Mouse (Mus musculus) heart, postnatal 10 days (tissue): Measurements from ENCODE around the gene Eif4b. TPM values are rescaled to one million over a fixed set of nuclear protein-coding genes. Genes with fewer than 3 reads are reported as not detected.
"Not testable (repeated sequence)": the region's sequence is repeated elsewhere in the genome, so short reads cannot be mapped to it uniquely, and the experiment has no call there.

ENCODE experiments used
- DNase-seq, 2 experiments: peaks; one replicate each; pipeline ENCODE4 v3.0.0; 2021
- intact Hi-C: fragments of 180-260 bp; cut with DNase I; formaldehyde crosslinking; loops from one replicate; pipeline ENCODE4 v1.15.1; 2025
- total RNA-seq, 2 experiments: library from RNA; stranded (reverse); gene quantifications; 2 replicates each; pipeline ENCODE4 v1.2.3; 2021

Eif4b gene
- total RNA-seq, 2 experiments from 2014 or later, result 149 to 154 TPM

GRCm38 (mm10) chr15:102074070-102074731, 628 bp downstream of the Eif4b start:
- intact Hi-C loops, result loop anchor here (2.0 kb wide), 1 partner anchor 19 kb away; no protein-coding TSS in a partner anchor
- DNase-seq, result peak; percentile 66 to 70

GRCm38 (mm10) chr15:102074876-102075585, 1.5 kb downstream of the Eif4b start:
- intact Hi-C loops, result loop anchor here (2.0 kb wide), 1 partner anchor 18 kb away; no protein-coding TSS in a partner anchor

GRCm38 (mm10) chr15:102077111-102077677, 3.6 kb downstream of the Eif4b start:
- no peak for DNase-seq
- intact Hi-C loops, result no loop called here

More at GRCm38 (mm10) chr15:102074876-102075585, 1.5 kb downstream of the Eif4b start:
- no peak for DNase-seq

GRCm38 (mm10) chr15:102079221-102079620, 5.6 kb downstream of the Eif4b start:
- intact Hi-C loops, result no loop called here
- DNase-seq, result no peak

GRCm38 (mm10) chr15:102079924-102080323, 6.4 kb downstream of the Eif4b start:
- intact Hi-C loops, result not testable (repeated sequence)

GRCm38 (mm10) chr15:102080429-102080828, 6.9 kb downstream of the Eif4b start:
- DNase-seq, result no peak
- intact Hi-C loops, result no loop called here

More at GRCm38 (mm10) chr15:102079924-102080323, 6.4 kb downstream of the Eif4b start:
- not testable (repeated sequence) for DNase-seq

GRCm38 (mm10) chr15:102082148-102082547, 8.6 kb downstream of the Eif4b start:
- intact Hi-C loops, result no loop called here
- no peak for DNase-seq

- intact Hi-C loops, result no loop called here
- DNase-seq, result no peak
Measured at GRCm38 (mm10) chr15:102083028-102083427, 9.5 kb downstream of the Eif4b start.

GRCm38 (mm10) chr15:102089914-102090585, 16.5 kb downstream of the Eif4b start:
- intact Hi-C loops, result no loop called here

GRCm38 (mm10) chr15:102091063-102091679, 17.6 kb downstream of the Eif4b start:
- no peak for DNase-seq
- intact Hi-C loops, result no loop called here

More at GRCm38 (mm10) chr15:102089914-102090585, 16.5 kb downstream of the Eif4b start:
- no peak for DNase-seq

GRCm38 (mm10) chr15:102091688-102092087, 18.1 kb downstream of the Eif4b start:
- no peak for DNase-seq
- intact Hi-C loops, result loop anchor here (2.0 kb wide), 1 partner anchor 17 kb away; no protein-coding TSS in a partner anchor

GRCm38 (mm10) chr15:102092222-102092621, 18.6 kb downstream of the Eif4b start:
- intact Hi-C loops, result loop anchor here (2.0 kb wide), 1 partner anchor 17 kb away; no protein-coding TSS in a partner anchor

GRCm38 (mm10) chr15:102094157-102094556, 20.6 kb downstream of the Eif4b start:
- intact Hi-C loops, result no loop called here
- no peak for DNase-seq

More at GRCm38 (mm10) chr15:102092222-102092621, 18.6 kb downstream of the Eif4b start:
- no peak for DNase-seq

GRCm38 (mm10) chr15:102094988-102095387, 21.4 kb downstream of the Eif4b start:
- DNase-seq, result no peak
- intact Hi-C loops, result no loop called here

GRCm38 (mm10) chr15:102097147-102097915, 23.8 kb downstream of the Eif4b start:
- intact Hi-C loops, result no loop called here
- DNase-seq, result peak; percentile 70 to 72

GRCm38 (mm10) chr15:102097991-102098555, 24.5 kb downstream of the Eif4b start:
- peak; percentile 52 to 66 for DNase-seq
- intact Hi-C loops, result no loop called here

GRCm38 (mm10) chr15:102099260-102099659, 25.7 kb downstream of the Eif4b start:
- peak in 1 of 2 experiments; percentile 13 for DNase-seq

GRCm38 (mm10) chr15:102099771-102100160, 26.2 kb downstream of the Eif4b start:
- intact Hi-C loops, result no loop called here

More at GRCm38 (mm10) chr15:102099260-102099659, 25.7 kb downstream of the Eif4b start:
- intact Hi-C loops, result no loop called here

More at GRCm38 (mm10) chr15:102099771-102100160, 26.2 kb downstream of the Eif4b start:
- no peak for DNase-seq
